Mouse (Mus musculus) gonadal fat pad, adult 2 months (tissue): ENCODE data around the gene Prr14. TPM values are rescaled to one million over a fixed set of nuclear protein-coding genes. Genes with fewer than 3 reads are reported as not detected.
"Not testable (repeated sequence)": the region's sequence is repeated elsewhere in the genome, so short reads cannot be mapped to it uniquely, and the experiment has no call there.

Experiments used
- DNase-seq: peaks from one replicate; pipeline ENCODE4 v3.0.0-alpha.2; 2012; ENCODE audit warnings: low read depth
- polyA plus RNA-seq: library from polyadenylated mRNA; depleted of rRNA; stranded (reverse); fragments of >200 nt; gene quantifications from 2 replicates; pipeline ENCODE4 v1.2.3, GENCODE M21; 2012; rRNA removed

The Prr14 gene
- polyA plus RNA-seq, result 52.6 and 58.8 TPM in 2 replicates

- not testable (repeated sequence) for DNase-seq
These were observed at the start of gene Prr14 for GRCm38 (mm10) chr7:127459311-127459710. Gene Prr14 (plus strand): TSS chr7:127459611.

DNA sequence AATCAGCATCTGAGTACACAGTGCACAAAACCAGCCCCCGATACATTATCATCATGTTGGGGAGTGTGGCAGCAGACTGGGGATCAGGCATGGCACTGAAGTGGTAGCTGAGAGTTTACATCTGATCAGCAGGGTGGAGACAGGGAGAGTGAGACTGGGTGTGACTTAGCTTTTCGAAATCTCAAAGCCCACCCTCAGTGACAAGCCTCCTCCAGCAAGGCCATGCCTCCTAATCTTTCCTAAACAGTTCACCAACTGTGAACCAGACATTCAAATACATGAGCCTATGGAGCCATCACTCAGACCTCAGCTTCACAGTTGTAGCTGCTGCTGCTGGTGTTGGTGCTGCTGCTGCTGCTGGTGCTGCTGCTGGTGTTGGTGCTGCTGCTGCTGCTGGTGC lies 48.0 kb upstream of the Prr14 start:
- DNase-seq, result no peak

DNA sequence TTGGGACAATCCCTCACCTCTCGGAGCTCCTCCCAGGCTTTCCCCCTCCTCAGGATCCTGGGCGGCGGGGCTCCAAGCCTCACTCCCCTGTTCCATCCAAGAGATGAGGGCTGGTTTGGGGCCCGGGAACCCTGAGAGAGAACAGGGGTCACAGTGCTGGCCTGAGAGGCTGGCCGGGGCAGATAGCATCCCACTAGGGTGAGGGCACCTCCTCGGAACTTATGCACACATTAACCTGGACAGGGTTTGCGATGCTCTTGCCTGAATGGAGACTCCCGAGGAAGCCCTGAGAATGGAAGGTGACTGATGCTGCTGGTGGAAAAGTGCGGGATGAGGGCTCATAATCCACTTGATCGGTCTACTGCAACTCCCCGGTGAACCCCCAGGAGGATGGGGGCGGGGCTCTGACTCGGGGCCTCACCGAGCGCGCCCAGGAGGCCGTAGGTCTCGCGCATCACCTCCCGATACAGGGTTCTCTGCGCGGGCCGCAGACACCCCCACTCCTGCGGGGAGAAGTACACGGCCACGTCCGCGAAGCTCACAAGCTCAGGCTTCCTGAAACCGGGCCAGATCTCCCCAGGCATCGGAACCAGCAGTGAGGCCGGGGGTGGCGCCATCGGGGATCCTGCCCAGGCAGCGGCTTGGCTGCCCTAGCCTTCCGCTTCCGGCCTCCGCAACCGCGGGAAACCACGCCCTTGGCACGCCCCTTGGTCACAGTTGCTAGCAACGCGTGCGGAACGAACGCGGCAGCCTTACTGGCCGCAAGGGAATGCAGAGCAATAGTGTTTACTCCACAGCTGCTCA lies 37.8 kb upstream of the Prr14 start, which contains the start of gene Zfp688:
Gene Zfp688 (minus strand): TSS at position 681 of the 804 bp plus-strand sequence.
- DNase-seq, result peak; percentile 26

- DNase-seq, result no peak
These were observed 37.2 kb upstream of the Prr14 start for GRCm38 (mm10) chr7:127422247-127422646.

- no peak for DNase-seq
These were observed 34.1 kb upstream of the Prr14 start for GRCm38 (mm10) chr7:127425291-127425690.

DNA sequence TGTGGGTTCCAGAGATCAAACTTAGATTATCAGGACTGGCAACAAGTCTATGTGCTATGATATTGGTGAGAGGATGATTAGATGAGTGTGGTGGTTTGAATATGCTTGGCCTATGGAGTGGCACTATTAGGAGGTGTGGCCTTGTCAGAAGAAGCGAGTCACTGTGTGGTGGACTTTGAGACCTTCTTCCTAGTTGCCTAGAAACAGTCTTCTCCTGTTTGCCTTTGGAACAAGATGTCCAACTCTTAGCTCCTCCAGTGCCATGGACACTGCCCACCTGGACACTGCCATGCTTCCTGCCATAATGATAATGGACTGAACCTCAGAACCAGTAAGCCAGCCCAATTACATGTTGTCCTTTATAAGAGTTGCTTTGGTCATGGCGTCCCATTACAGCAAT lies 33.5 kb upstream of the Prr14 start:
- no peak for DNase-seq

DNA sequence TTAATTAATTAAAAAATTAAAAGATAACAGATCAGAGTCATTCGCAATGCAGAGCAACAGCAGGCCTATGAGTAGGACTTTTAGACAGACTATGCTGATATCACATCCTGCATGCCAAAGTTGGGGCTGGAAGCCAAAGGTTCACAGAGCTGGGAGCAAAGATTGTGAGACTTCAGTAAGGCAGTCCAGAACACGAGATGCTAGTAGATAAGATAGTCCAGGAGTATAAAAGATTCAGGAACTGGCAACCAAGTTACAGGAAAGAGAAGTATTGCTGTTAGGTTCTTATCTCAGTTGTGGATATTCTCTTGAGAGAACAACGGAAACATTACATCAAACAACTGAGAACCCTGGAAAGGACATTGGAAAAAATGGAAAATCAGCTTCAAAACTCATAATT lies 33.1 kb upstream of the Prr14 start:
- no peak for DNase-seq

GRCm38 (mm10) chr7:127435206-127435605 lies 24.2 kb upstream of the Prr14 start:
- DNase-seq, result no peak

DNA sequence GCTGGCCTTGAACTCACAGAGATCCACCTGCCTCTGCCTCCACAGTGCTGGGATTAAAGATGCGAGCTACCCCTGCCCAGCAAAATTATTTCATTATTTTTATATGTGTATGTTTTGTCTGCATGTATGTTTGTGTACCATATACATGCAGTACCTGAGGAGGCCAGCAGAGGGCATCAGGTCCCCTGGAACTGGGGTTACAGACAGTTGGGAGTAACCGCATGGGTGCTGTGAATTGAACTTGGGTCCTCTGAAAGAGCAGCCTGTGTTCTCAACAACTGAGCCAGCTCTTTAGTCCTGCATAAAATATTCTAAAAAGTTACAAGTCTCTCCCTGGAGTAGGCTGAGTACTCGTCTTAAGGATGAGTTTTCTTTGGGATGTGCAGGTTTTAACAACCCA lies 21.7 kb upstream of the Prr14 start:
- no peak for DNase-seq

- DNase-seq, result no peak
These were observed 15.4 kb upstream of the Prr14 start for GRCm38 (mm10) chr7:127443976-127444375.

- peak; percentile 97 for DNase-seq
These were observed 10.7 kb upstream of the Prr14 start, which contains the start of gene Zfp689 for GRCm38 (mm10) chr7:127448521-127449300. Gene Zfp689 (minus strand): TSS chr7:127449158.

DNA sequence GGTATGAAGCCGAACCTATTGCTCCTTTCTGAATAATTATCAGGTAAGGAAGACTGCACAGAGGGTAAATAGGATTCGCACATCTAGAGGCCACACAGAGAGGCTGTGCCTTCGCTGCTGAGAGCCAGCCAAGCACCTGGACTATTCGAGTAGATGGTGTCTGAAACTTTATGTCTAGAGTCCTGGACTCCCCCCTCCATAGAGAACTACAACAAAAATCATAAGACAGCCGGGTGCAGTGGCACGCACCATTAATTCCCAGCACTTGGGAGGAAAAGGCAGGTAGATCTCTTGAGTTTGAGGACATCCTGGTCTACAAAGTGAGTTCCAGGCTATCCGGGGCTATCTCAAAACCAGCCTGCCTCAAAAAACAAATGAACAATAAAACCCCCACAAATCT lies 9.4 kb upstream of the Prr14 start:
- no peak for DNase-seq

DNA sequence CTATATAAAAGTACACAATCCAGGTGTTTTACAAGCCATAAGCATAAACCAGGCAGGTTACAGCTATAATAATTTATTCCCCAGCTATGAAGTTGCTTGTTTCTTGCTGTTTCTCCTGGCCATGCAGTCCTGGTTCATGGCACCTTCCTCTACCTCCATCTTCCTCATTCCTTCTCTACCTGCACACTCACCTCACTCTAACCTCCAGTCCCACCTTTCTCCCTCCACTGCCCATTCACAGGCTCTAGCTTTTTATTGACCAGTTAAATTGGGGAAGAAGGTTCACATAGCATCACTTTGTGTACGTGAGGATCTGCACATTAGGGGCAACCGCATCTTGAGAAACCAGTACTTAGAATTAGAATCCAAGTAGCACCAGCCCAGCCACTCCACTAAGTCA lies 6.4 kb upstream of the Prr14 start:
- no peak for DNase-seq

DNA sequence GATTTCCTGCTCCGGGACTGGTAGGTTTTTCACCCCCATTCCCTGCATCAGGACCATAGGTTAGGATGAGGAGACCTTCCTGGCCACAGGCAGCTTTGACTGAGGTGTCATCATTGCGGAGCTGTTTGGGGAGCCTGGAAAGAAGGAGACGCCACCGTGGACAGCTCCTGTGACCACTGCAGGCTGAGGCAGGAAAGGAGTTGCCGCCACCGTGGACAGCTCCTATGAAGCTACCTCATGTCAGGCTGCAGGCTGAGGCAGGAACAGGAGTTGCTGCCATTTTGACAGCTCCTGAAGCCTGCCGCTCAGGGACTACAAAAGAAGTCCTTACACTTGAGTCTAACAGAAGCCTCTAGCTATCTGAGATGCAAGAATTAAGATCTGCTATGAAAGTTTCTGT lies 4.5 kb upstream of the Prr14 start:
- no peak for DNase-seq

DNA sequence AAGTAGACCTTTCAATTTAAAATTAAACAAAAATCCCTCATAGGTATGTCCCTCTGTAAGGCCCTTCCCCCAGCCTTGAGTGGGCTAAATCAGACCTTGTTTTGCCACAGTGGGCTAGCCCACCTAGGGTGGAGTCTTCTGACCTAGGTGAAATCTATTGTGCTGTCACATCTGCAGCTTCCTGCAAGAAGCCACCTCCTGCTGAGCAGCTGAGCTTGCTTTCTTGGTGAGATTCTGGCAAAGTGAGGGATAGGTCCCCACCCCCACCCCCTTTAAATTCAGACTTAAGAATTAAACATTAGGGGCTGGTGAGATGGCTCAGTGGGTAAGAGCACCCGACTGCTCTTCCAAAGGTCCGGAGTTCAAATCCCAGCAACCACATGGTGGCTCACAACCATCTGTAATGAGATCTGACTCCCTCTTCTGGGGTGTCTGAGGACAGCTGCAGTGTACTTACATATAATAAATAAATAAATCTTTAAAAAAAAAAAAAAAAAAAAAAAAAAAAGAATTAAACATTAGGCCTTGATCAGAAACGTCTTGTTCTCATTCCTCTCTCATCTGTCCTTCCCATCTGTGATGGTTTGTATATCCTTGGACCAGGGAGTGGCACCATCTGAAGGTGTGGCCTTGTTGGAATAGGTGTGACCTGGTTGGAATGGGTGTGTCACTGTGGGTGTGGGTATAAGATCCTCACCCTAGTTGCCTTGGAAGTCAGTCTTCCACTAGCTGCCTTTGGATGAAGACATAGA lies 864 bp upstream of the Prr14 start:
- DNase-seq, result not testable (repeated sequence)

DNA sequence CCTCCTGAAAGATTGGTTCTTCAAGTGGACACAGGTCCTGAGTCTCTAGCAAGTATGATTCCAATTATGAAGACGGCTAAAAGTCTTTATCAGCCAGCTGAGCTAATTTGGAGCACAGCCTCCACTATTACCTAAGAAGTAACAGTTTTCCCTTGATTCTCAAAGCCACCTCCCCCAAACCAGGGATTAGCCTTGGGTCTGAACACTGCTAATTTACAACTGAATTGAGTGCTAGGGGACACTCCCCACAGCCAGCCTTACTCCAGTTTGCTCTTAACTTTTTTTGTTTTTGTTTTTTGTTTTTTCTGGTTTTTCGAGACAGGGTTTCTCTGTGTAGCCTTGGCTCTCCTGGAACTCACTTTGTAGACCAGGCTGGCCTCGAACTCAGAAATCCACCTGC lies 5.8 kb downstream of the Prr14 start:
- DNase-seq, result no peak

- DNase-seq, result not testable (repeated sequence)
These were observed 6.3 kb downstream of the Prr14 start for GRCm38 (mm10) chr7:127465670-127466069.

- DNase-seq, result no peak
These were observed 7.2 kb downstream of the Prr14 start for GRCm38 (mm10) chr7:127466606-127467005.

DNA sequence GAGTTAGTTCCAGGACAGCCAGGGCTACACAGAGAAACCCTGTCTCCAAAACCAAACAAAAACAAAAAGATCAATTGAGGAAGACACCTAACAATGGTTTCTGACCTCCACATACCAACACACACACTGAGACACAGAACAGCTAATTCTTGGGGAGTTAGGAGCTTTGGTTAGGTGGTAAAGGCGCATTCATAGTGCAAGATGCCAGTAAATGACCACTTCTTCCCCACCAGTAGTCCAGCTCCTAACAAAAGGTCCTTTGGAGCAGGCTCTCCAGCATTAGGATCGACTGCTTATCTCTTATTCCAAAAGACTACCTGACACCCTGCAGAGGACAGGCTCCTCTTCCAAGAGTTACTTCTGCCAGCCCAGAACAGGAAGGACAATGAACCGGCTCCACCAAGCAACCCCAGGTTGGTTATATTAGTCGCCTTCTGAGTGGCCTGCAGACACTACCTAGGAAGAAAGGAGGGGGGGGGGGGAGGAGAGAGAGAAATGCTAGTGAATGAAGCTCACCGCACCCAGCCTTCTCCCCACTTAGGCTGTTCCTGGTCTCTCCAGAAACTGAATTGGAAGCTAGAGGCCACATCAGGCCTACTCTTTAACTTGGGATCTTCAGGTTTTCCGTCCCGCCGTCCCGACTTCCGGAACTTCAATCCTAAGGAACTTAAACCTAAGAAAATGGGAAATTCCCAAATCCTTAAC lies 10.8 kb downstream of the Prr14 start:
- DNase-seq, result no peak

GRCm38 (mm10) chr7:127470743-127471645 lies 11.6 kb downstream of the Prr14 start:
- DNase-seq, result peak; percentile 84
